8 mouse cellular contexts compared by ENCODE assay signal in genomic region chr12:28817427-28817752, GRCm38 (mm10).
DNase-seq lines count a peak whose midpoint lies in the region; ATAC-seq and TF ChIP-seq lines count a peak whose summit lies in the region.

No protein-coding gene starts in this region.

- no peak for TF ChIP-seq CTCF in cerebellum, adult 2 months (IDR thresholded peaks at IDR 0.05; ENCODE audit: borderline replicate concordance, insufficient read depth, low read depth, low read length)

- DNase-seq in lung, postnatal 4 days: peak; percentile 21 to 56
- DNase-seq in lung, postnatal 25 days (ENCODE audit: low spot score): no peak
- DNase-seq in kidney, postnatal 14 days: peak; percentile 51
- DNase-seq in spleen, postnatal 4 days (ENCODE audit: low spot score in 2 of 2): no peak
- DNase-seq in cerebellum, adult 2 months: no peak
- no peak for DNase-seq in c-Kit-positive CD71-positive TER-119-positive erythroid progenitor cells, embryonic 14.5 days (ENCODE audit: low spot score)

- no peak for TF ChIP-seq POLR2A in cerebellum, adult 2 months (IDR thresholded peaks at IDR 0.05; ENCODE audit: borderline replicate concordance, insufficient read depth, low read length)

- H3K36me3 ChIP-seq in forebrain, embryonic 16.5 days (ENCODE audit: control insufficient read depth, insufficient read depth): no peaks in the 10 kb centered on the region
- H3K36me3 ChIP-seq in neural tube, embryonic 14.5 days (ENCODE audit: control insufficient read depth, insufficient read depth, low read length): no peaks in the 10 kb centered on the region

- H3K4me1 ChIP-seq in forebrain, embryonic 16.5 days (replicated peaks; ENCODE audit: control insufficient read depth, insufficient read depth, low read length): peaks cover 31% of the 10 kb centered on the region
- H3K4me1 ChIP-seq in neural tube, embryonic 14.5 days (ENCODE audit: control insufficient read depth, insufficient read depth, low read length): peaks cover 25% of the 10 kb centered on the region
- peaks cover 13% of the 10 kb centered on the region for H3K4me1 ChIP-seq in cerebellum, adult 2 months (ENCODE audit: control insufficient read depth, insufficient read depth, low read length)

- H3K9ac ChIP-seq in forebrain, embryonic 16.5 days (replicated peaks; ENCODE audit: low read depth, low read length): no peak overlapping the region
- peak overlapping the region; percentile 12 for H3K9ac ChIP-seq in neural tube, embryonic 14.5 days (replicated peaks; ENCODE audit: low read depth, low read length)

- WGBS in forebrain, embryonic 16.5 days: under 1% methylated on average over 5 of the region's 5 CpGs
- 7% methylated on average over 5 of the region's 5 CpGs for WGBS in neural tube, embryonic 14.5 days
- WGBS in cerebellum, adult 2 months: 49% methylated on average over 5 of the region's 5 CpGs

- peak overlapping the region; percentile 88 for H3K27ac ChIP-seq in forebrain, embryonic 16.5 days (ENCODE audit: low read length)
- H3K27ac ChIP-seq in neural tube, embryonic 14.5 days (ENCODE audit: low read depth, low read length): peak overlapping the region; percentile 74
- no peak overlapping the region for H3K27ac ChIP-seq in cerebellum, adult 2 months (ENCODE audit: insufficient read depth, low read length)

- H3K27me3 ChIP-seq in forebrain, embryonic 16.5 days (replicated peaks; ENCODE audit: control insufficient read depth, insufficient read depth, low read length): no peaks in the 10 kb centered on the region; the same call in 1 of the 2 replicates
- no peaks in the 10 kb centered on the region for H3K27me3 ChIP-seq in neural tube, embryonic 14.5 days (ENCODE audit: control insufficient read depth, insufficient read depth, low read length)
- H3K27me3 ChIP-seq in cerebellum, adult 2 months (ENCODE audit: control insufficient read depth, insufficient read depth, low read length): no peaks in the 10 kb centered on the region

- peak; percentile 96 for ATAC-seq in forebrain, embryonic 16.5 days
- ATAC-seq in neural tube, embryonic 14.5 days (ENCODE audit: low read depth): peak; percentile 80

- H3K4me2 ChIP-seq in forebrain, embryonic 16.5 days (ENCODE audit: low read length): 0 out of 2 replicates have a peak overlapping the region, but pooled peaks have one; percentile 4
- no peak overlapping the region for H3K4me2 ChIP-seq in neural tube, embryonic 14.5 days (ENCODE audit: low read depth, low read length)

- no peaks in the 10 kb centered on the region for H3K9me3 ChIP-seq in forebrain, embryonic 16.5 days (ENCODE audit: control insufficient read depth, low read length)
- no peaks in the 10 kb centered on the region for H3K9me3 ChIP-seq in neural tube, embryonic 14.5 days (ENCODE audit: control insufficient read depth, low read length)

- H3K4me3 ChIP-seq in forebrain, embryonic 16.5 days (replicated peaks; ENCODE audit: low read length): no peak overlapping the region
- no peak overlapping the region for H3K4me3 ChIP-seq in neural tube, embryonic 14.5 days (ENCODE audit: low read depth, low read length)
- no peak overlapping the region for H3K4me3 ChIP-seq in cerebellum, adult 2 months (replicated peaks; ENCODE audit: insufficient read depth, low read depth, low read length)

Comparison
In these comparisons a context has a peak if more than half of its experiments do, and no peak if none do; other contexts are left out.
1. DNase-seq: peak in lung, postnatal 4 days (2 of 2) and kidney, postnatal 14 days (single experiment); none in lung, postnatal 25 days (single experiment), spleen, postnatal 4 days (0 of 2), cerebellum, adult 2 months (0 of 2) and c-Kit-positive CD71-positive TER-119-positive erythroid progenitor cells, embryonic 14.5 days (single experiment).